Mouse (Mus musculus) heart, embryonic 14.5 days (tissue): ENCODE results near the gene Mrpl30. TPM values are rescaled to one million over a fixed set of nuclear protein-coding genes. Genes with fewer than 3 reads are reported as not detected.

Experiments
- ATAC-seq: fragments of 200-750 bp; cut with Nextera tagmentation; 2 replicates; pipeline ENCODE4 v1.8.0; 2017; ENCODE audit warnings: low read depth, moderate TSS enrichment; ENCODE audit not compliant: insufficient number of reproducible peaks, insufficient read depth, low FRiP score
- H3K27ac ChIP-seq, 2 experiments: fragments of 200-500 bp in 1 of 2; fragments of 300-500 bp in 1 of 2; sonication (generic) in 1 of 2; replicated peaks in 1 of 2; 2 replicates each; pipeline ENCODE4 v1.5.1; 2012 to 2014; ENCODE audit warnings: low read depth in 2 of 2, low read length in 2 of 2, control low read depth in 1 of 2, mild to moderate bottlenecking in 1 of 2, mixed read lengths in 1 of 2; ENCODE audit not compliant: control insufficient read depth in 1 of 2, insufficient read depth in 1 of 2
- H3K27me3 ChIP-seq: fragments of 300-500 bp; sonication (generic); 2 replicates; pipeline ENCODE4 v1.6.1; 2014; ENCODE audit warnings: mild to moderate bottlenecking, low read length, control low read depth; ENCODE audit not compliant: control insufficient read depth, insufficient read depth
- H3K36me3 ChIP-seq: fragments of 300-500 bp; sonication (generic); 2 replicates; pipeline ENCODE4 v1.6.1; 2014; ENCODE audit warnings: mild to moderate bottlenecking, control low read depth, low read length, mixed read lengths; ENCODE audit not compliant: control insufficient read depth, insufficient read depth
- H3K4me1 ChIP-seq, 2 experiments: fragments of 200-500 bp in 1 of 2; fragments of 300-500 bp in 1 of 2; sonication (generic) in 1 of 2; 2 replicates each; pipeline ENCODE4 v1.6.1; 2012 to 2014; ENCODE audit warnings: low read length in 2 of 2, control low read depth in 1 of 2, mixed read lengths in 1 of 2; ENCODE audit not compliant: control insufficient read depth in 2 of 2, insufficient read depth in 2 of 2
- H3K4me2 ChIP-seq: fragments of 300-500 bp; sonication (generic); 2 replicates; pipeline ENCODE4 v1.6.1; 2014; ENCODE audit warnings: mild to moderate bottlenecking, low read length
- H3K4me3 ChIP-seq, 2 experiments: fragments of 200-500 bp in 1 of 2; fragments of 300-500 bp in 1 of 2; sonication (generic) in 1 of 2; 2 replicates each; pipeline ENCODE4 v1.5.1; 2012 to 2014; ENCODE audit warnings: low read length in 2 of 2, mild to moderate bottlenecking in 2 of 2, control low read depth in 1 of 2, low read depth in 1 of 2, moderate library complexity in 1 of 2; ENCODE audit not compliant: control insufficient read depth in 1 of 2, insufficient read depth in 1 of 2
- H3K9ac ChIP-seq: fragments of 300-500 bp; sonication (generic); 2 replicates; pipeline ENCODE4 v1.6.1; 2014; ENCODE audit warnings: mild to moderate bottlenecking, low read length
- H3K9me3 ChIP-seq: fragments of 300-500 bp; sonication (generic); 2 replicates; pipeline ENCODE4 v1.6.1; 2016; ENCODE audit warnings: low read length, control low read depth; ENCODE audit not compliant: control insufficient read depth
- WGBS: fragments of 180-500 bp; shearing (Covaris S2); extraction: QIAGEN DNeasy Blood & Tissue Kit; methylation state at CpG from one replicate; pipeline ENCODE4 v1.1.7; 2014; 5-methylcytosine and 5-hydroxymethylcytosine counted together
- polyA plus RNA-seq: library from polyadenylated mRNA; unstranded; fragments of >200 nt; fragmentation: Nextera tagmentation; extraction: Ambion mirVana; gene quantifications from 2 replicates; pipeline ENCODE4 v1.2.1, GENCODE M21; 2014

The Mrpl30 gene
- 303 and 331 TPM in 2 replicates for polyA plus RNA-seq

DNA sequence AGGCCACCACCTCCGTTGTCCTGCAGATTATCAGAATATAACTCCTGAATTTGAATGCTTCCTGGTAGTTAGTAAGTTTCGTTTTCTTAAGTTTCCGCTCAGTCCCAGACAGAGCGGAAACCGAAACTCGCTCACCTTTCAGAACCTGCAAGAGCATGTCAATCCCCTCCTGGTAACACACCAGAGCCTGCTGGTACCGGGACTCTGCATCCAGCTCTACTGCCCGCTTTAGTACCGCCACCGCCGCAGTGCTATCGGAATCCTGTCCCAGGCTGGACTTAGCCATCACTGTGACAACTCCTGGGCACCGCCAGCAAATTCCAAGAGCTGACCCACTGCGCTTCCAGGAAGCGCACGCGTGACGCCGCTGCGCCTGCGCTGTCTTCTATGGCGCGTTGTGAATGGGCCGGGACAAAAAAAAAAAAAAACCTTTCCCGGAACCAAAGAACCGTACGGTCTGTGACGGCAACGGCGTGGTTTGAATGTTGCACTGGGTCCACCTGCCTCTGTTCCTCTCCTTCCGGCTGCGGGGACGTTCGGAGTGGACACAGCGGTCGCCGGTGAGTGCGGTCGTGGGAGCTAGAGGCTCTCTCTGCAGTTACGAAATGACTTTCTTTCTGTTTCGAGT lies at the start of gene Mrpl30, which contains the start of gene Mitd1:
TSS of gene Mrpl30 (plus strand) at position 453 of the 628 bp plus-strand sequence.
TSS of gene Mitd1 (minus strand) at position 387 of the 628 bp plus-strand sequence.
- WGBS, result under 1% methylated on average over 41 of the region's 41 CpGs
- H3K9ac ChIP-seq, result peak within 1 kb of the TSS; percentile 78
- H3K4me2 ChIP-seq, result peak within 1 kb of the TSS; percentile 83
- peaks cover 25% of the 10 kb centered on the region for H3K36me3 ChIP-seq
- H3K27ac ChIP-seq, result peak within 1 kb of the TSS; percentile 70 to 92
- ATAC-seq, result peak; percentile 78
- no peaks in the 10 kb centered on the region for H3K9me3 ChIP-seq
- H3K4me3 ChIP-seq, result peak within 1 kb of the TSS; percentile 63 to 94
- no peaks in the 10 kb centered on the region for H3K27me3 ChIP-seq
- peaks cover 0 to 19% of the 10 kb centered on the region in 2 experiments; a peak in 2 of 4 replicates for H3K4me1 ChIP-seq

DNA sequence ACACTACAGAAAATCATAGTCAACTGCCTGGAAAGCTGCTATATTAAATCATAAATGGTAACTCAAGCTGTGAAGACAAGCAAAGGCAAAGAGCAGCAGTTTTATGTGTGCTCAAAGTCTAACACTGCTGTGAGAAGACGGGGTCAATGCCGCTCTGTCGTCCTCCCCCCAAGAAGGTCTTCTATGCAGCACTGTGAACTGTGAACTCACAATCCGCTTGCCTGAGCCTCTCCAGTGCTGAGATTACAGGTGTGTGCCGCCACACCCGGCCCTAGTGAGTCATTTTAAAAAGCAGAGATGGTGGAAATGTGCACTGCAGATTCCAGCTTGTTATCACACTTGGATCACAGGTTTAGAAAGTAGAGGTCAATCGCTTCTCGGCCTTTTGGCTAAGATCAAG lies 43.4 kb upstream of the Mrpl30 start:
- Histone ChIP-seq H3K4me3 (no peak overlapping the region), H3K27ac (no peak overlapping the region), H3K9me3 (no peaks in the 10 kb centered on the region), H3K4me2 (no peak overlapping the region), H3K9ac (no peak overlapping the region), H3K36me3 (no peaks in the 10 kb centered on the region), H3K27me3 (no peaks in the 10 kb centered on the region), H3K4me1 (peaks cover 2 to 4% of the 10 kb centered on the region in 2 experiments; a peak in 2 of 4 replicates)
- 79% methylated on average over 8 of the region's 8 CpGs for WGBS
- no peak for ATAC-seq

DNA sequence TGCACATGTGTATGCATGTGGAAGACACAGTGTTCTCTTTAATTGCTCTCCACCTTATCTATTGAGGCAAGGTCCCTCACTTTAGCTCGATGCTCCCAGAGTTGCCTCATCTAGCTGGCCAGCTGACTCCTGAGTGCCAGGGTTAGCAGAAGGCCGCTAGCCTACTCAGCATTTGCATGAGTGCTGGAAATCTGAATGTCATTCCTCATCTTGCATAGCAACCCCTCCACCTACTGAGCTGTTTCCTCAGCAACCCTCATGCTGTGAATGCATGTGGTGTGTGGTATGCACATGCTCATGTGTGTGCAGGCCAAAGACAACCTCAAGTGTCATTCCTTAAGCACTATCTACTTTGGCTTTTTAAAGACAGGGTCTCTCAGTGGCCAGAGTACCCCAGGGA lies 39.6 kb upstream of the Mrpl30 start:
- Histone ChIP-seq H3K4me3 (no peak overlapping the region), H3K27ac (no peak overlapping the region), H3K27me3 (no peaks in the 10 kb centered on the region), H3K9ac (no peak overlapping the region), H3K4me1 (peaks cover 2 to 4% of the 10 kb centered on the region in 2 experiments; a peak in 2 of 4 replicates), H3K9me3 (no peaks in the 10 kb centered on the region), H3K4me2 (no peak overlapping the region), H3K36me3 (no peaks in the 10 kb centered on the region)
- no peak for ATAC-seq
- WGBS, result 17% methylated on average over 2 of the region's 2 CpGs

DNA sequence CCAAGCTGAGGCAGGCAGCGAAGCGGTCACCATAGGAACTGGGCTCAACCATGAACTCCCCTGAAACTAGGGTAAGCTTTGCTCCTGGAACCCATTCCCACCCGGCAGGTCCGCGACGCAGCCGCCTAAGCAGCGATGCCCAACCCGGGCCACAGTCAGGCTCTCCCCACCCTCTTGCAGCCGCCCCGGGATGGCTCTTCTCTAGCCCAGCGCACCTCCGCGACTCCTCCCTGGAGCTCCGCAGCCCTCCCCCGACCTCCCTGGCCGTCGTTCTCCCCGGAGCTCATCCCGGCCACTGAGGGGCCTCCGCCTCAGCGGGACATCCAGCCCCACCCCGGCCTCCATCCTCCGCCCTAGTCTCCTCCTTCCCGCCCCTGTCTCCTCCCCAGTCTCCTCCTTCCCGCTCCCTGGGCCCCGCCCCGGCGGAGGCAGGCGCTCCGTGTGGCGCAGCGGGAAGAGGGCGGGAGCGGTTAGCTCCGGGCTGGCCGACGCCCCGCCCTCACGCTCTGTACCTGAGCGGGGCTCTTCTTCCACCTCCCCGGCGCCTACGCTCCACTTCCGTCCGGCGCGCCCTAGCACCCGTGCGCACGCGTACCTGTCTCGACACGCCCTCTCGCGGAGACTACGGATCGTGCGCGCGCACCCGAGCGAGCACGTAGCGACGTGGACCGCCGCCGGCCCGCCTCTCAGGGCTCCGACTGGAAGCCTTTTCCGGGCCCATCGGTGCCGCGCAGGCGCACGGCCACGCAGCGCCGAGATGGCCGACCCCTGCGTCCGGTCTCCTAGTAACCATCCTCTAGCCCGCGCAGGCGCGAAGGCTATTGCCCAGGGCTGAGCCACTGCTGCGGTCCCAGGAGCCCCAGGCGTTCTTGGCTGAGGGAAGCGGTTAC lies 25.5 kb upstream of the Mrpl30 start:
- peak; percentile 98 for ATAC-seq
- H3K9me3 ChIP-seq, result no peaks in the 10 kb centered on the region; the same call in 1 of the 2 replicates
- H3K27ac ChIP-seq, result peak overlapping the region; percentile 83 to 94
- peaks cover 2 to 4% of the 10 kb centered on the region in 2 experiments; a peak in 2 of 4 replicates for H3K4me1 ChIP-seq
- no peaks in the 10 kb centered on the region for H3K36me3 ChIP-seq
- WGBS, result under 1% methylated on average over 72 of the region's 90 CpGs
- H3K27me3 ChIP-seq, result no peaks in the 10 kb centered on the region; the same call in 1 of the 2 replicates
- H3K9ac ChIP-seq, result peak overlapping the region; percentile 74
- H3K4me2 ChIP-seq, result peak overlapping the region; percentile 86
- H3K4me3 ChIP-seq, result peak overlapping the region; percentile 61 to 90

DNA sequence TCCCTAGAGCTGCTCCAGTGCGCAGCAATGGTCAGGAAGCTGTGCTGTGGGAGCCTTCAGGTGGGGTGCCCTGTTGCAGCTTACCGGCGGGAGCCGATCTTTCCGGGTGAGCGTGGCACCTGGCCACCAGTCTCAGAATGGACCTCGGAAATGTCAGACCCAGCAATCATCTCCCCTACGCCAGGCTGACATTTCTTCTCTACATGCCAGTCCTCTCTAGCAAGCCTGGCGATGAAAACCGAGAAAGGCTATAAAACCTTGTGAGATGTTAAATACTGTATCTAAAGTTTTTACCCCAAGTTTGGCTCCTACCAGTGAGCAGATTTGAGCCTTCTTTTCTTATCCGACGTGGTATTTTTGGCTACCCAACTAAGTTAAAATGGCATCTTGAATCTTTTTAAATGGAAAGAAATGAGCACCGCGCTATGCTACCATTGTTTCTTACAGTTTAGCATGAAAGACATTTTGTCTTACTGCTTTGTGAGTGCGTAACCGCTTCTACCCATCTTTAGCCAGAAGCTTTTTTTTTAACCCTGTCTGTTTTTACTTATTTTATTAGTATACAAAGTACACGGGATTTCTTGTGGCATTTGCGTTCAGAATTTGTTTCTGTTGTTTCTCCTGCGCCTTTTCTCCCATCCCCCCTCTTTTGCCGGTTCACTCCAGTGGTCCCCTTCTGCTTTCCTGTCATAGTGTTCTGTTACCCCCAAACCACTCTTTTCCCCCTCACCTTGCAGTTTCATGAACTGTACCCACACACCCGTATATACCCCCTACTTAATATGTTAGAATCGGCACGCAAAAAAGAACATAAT lies 24.7 kb upstream of the Mrpl30 start:
- H3K27ac ChIP-seq, result peak overlapping the region; percentile 83 to 94
- peak overlapping the region; percentile 61 to 90 for H3K4me3 ChIP-seq
- no peak for ATAC-seq
- H3K36me3 ChIP-seq, result no peaks in the 10 kb centered on the region
- H3K27me3 ChIP-seq, result no peaks in the 10 kb centered on the region; the same call in 1 of the 2 replicates
- H3K4me1 ChIP-seq, result peaks cover 2 to 4% of the 10 kb centered on the region in 2 experiments; a peak in 2 of 4 replicates
- 11% methylated on average over 23 of the region's 23 CpGs for WGBS
- no peaks in the 10 kb centered on the region; the same call in 1 of the 2 replicates for H3K9me3 ChIP-seq
- H3K9ac ChIP-seq, result peak overlapping the region; percentile 74
- peak overlapping the region; percentile 71 for H3K4me2 ChIP-seq

GRCm38 (mm10) chr1:37866286-37866685 lies 24.0 kb upstream of the Mrpl30 start, which contains the start of gene Tsga10:
Gene Tsga10 (minus strand): TSS chr1:37866429.
- Histone ChIP-seq H3K9me3 (no peaks in the 10 kb centered on the region; the same call in 1 of the 2 replicates), H3K4me3 (peak within 1 kb of the TSS; percentile 61 to 90), H3K36me3 (no peaks in the 10 kb centered on the region), H3K4me2 (peak within 1 kb of the TSS; percentile 71), H3K27ac (peak within 1 kb of the TSS; percentile 83 to 94), H3K27me3 (no peaks in the 10 kb centered on the region; the same call in 1 of the 2 replicates), H3K9ac (peak within 1 kb of the TSS; percentile 74), H3K4me1 (peaks cover 2 to 4% of the 10 kb centered on the region in 2 experiments; a peak in 2 of 4 replicates)
- no peak for ATAC-seq
- WGBS, result 86% methylated on average over 6 of the region's 6 CpGs
